Mouse (Mus musculus): ENCODE results near the gene Gm20917. TPM values are rescaled to one million over a fixed set of nuclear protein-coding genes. Genes with fewer than 3 reads are reported as not detected.
"Not testable (repeated sequence)": the region's sequence is repeated elsewhere in the genome, so short reads cannot be mapped to it uniquely, and the experiment has no call there.

The Gm20917 gene
- not detected in 2 replicates for polyA plus RNA-seq (2015; fragmentation: Nextera tagmentation; extraction: Ambion mirVana)

DNA sequence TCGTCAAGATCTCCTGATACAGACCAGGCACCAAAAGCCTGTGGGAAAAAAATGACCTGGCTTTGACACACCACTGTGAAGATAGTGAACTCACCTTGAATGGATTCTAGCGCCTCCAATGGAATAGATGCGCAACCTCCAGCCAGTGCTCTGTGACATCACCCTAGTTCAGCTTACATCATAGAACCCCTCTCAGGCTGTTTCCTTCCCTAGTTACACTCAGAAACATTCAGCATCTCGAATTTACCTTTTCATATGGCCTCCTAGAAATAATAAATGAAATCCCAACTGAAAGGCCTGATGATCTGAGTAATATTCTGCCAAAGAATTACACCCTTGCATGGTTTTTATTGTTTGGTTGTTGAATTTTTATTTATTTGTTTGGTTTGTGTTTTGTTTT lies at the start of gene Gm20917:
Gm20917 (minus strand) TSS at position 101 of the 400 bp plus-strand sequence.
- no CpG with 5 or more reads among the region's 4 CpGs for WGBS
- not testable (repeated sequence) for H3K4me2 ChIP-seq; ATAC-seq (ENCODE audit: insufficient number of reproducible peaks, insufficient read depth, low FRiP score, low TSS enrichment, low read depth)

More for the DNA sequence above, at the start of gene Gm20917:
- not testable (repeated sequence) for H3K4me1 ChIP-seq, H3K9me3 ChIP-seq, H3K9ac ChIP-seq, H3K4me3 ChIP-seq, H3K27ac ChIP-seq, H3K36me3 ChIP-seq, H3K27me3 ChIP-seq

Other genes with a start within 250 kb of the Gm20917 start
- gene Gm20916, start 168.4 kb upstream of the Gm20917 start, polyA plus RNA-seq (2015; fragmentation: Nextera tagmentation; extraction: Ambion mirVana) = not detected in 2 replicates

All from embryonic facial prominence, embryonic 13.5 days (tissue).